Mouse (Mus musculus) yolk sac, embryonic 10.5 days (tissue): ENCODE measurements at regions not wholly inside any gene's neighbourhood (a gene's known extent, or its start where the extent isn't known, plus 50 kb on each side); places are given as distances from the start of the nearest gene placed in this dataset.
"Not testable (repeated sequence)": the region's sequence is repeated elsewhere in the genome, so short reads cannot be mapped to it uniquely, and the experiment has no call there.

ENCODE experiments used
- DNase-seq: peaks from one replicate; pipeline ENCODE4 v3.0.0-alpha.2; 2017; ENCODE audit warnings: low spot score

DNA sequence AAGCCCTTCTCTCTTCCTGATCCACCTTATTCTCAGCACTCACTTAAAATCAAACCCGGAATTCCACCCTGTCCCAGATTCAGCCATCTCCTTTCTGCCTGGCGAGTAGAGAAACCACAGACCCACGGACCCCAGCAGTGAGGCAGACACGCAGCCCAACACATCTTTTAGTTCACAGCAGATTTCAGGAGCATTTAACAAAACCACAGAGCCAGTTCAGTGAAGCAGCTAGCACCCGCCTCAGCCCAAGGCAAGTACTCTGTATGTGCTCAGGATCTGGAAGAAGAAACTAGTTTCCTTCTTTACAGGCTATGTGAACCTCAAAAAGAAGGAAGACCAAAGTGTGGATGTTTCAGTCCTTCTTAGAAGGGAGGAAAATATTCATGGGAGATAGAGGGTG is 560.6 kb downstream of the Nyap2 start:
- no peak for DNase-seq

DNA sequence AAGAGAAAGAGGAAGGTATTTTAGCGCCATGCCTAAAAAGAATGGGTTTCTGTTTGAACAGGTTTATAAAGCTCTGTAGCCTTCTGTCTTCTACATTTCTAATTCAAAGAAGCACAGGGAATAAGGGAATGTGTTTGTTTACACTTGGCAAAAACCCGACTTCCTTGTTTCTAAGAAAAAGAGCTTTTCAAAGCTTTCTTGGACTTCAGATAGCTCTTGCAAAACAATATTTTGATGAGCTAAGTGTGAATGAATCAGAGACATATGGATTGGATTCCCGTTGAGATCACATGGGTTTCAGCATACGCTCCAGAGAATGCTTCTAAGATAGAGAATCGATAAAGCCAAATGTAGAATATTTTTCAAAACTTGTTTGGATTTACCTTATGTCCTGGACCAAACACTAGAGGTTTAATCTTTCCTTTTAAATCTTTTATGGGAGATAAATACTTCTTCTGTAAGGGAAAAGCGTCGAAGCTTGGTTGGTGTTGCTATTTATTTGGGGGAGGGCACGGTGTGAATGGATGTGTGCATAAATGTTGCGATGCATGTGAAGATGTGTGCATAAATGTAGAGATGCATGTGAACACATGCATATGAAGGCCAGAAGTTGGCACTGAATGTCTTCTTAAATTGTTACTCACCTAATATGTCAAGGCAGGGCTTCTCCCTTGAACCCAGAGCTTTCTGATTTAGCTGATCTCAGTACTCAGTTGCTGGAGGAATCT is 576.4 kb downstream of the Nyap2 start:
- no peak for DNase-seq

DNA sequence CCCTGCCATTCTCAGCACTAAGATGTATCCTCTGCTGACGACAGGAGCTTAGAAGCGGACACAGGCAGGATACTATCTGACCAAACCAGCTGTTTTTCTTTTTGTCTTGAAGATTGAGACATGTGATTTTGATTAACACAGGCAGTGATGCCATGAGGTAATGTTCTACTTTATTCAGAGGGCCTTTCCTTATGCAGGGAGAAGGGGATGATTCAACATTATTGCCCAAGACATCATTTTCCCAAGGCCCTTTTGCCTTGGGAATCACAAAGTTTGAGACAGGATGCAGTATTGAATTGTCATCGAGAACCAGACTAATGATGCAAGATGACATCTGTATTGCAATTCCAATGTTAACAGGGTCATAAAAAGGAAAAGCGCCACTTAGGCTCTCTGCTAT is 571.7 kb upstream of the Gm9747 start:
- no peak for DNase-seq

DNA sequence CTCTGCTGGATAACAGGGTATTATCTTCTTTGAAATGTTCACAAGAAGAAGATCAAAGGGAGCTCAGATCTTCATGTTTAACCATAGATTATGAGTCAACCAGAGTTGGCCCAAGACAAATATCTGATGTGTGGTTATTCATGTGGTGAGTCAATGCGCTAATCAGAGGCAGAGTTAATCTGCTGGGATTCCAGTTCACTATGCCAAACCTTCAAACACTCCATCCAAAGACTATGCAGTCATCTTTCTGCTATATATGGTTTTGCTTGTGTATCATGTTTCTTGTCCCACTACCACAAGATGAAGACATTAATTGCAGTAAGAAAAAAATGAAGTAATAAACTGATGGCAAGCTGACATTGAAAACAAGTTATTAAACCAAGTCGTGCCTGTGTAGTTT is 561.8 kb upstream of the Gm9747 start:
- no peak for DNase-seq

DNA sequence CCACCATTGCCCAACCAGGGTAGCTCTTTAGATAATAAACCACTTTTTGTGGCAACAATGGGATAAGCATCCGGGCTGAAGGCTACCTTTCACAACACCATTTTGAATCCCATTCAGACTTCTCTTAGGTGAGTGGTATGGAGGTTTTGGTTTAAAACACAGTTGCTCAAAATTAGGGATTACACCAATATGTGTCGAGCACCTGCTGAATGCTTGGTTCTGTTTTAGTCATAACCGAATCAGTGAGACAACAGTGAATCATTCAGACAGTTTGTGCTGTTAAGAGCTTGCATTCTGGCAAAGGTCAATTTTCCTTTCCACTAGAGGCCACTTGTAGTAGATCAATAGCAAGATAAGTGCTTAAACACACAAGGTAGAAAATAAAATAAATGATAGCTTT is 561.2 kb upstream of the Gm9747 start:
- no peak for DNase-seq

DNA sequence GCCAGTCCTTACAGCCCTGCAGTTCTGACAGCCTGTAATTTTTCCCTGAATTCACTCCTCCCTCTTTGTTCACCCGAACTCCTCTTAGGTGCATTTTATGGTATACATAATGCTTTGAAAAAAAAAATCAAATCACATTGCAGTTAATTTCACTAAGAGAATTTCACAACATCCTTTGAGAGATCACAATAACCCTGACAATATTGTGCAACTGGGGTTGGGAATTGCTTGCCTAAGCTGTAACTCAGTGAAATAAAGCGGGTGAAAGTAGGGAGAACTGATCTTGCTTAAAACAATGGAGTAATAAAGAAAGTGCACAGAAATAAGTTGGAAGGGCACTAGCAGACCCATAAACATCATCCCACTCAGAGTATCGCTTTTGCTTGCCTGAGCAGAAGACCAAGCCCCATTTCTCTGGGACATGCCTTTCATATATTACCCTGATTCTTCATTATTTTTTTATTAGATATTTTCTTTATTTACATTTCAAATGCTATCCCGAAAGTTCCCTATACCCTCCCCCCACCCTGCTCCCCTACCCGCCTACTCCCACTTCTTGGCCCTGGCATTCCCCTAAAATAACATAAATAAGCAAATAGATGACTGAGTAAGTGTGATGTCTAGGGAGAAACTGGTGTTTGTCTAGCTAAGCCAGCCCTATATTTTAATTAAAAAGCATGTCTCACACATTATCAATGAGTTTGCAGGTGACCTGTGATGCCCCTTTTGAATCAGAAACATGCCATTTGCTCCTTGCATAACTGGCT is 557.2 kb upstream of the Gm9747 start:
- DNase-seq: no peak

DNA sequence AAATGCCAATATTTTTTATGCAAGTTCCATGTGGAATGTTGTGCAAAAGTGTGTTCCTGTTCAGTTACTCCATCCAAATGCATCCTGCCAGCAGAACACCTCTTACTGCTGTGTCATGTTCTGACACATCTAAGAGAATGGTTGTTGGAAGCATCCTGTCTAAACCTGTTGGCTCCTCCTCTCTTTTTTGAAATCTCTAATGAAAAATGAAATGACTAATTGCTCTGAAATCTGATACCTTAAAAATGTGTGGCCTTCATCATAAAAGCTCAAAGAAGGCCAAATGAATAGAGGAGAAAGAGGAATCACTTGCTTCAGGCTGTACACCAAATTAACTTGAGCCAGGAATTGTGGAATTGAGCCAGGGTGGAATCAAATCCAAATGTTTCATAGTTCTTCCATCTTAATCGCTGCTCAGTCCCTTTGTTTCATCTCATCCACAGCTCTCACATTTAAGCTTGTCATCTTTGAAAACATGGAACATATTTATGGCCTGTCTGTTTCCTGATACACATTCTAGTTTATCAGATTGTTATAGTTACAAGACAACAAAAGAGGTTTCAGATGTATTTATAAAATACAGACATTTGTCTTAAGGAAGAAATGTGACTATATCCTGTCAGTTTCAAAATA is 555.0 kb upstream of the Gm9747 start:
- no peak for DNase-seq

- no peak for DNase-seq
Measured at GRCm38 (mm10) chr1:81696129-81696528, 536.8 kb upstream of the Gm9747 start.

GRCm38 (mm10) chr1:81709169-81709568 is 523.7 kb upstream of the Gm9747 start:
- DNase-seq: no peak

- no peak for DNase-seq
Measured at GRCm38 (mm10) chr1:81717091-81717490, 515.8 kb upstream of the Gm9747 start.

DNA sequence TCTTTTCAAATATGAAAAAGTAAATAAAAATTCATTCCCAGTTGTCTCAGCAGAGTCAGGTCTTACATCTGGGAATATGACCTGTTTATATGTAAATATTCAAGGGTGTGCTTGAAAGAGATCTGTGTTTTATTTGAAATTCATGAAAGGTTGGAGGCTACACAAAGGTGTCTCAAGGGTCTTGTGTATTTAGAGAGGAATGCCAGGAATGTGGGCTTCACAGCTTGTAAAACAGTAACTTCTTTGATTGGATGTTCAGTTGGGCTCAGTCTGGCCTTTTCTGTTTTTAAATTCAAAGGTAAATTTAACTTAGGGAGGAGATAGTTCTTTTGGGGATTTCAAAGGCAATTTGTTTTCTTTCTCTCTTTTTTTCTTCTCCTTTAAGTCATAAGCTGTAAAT is 514.7 kb upstream of the Gm9747 start:
- peak; percentile 11 for DNase-seq

- DNase-seq: no peak
Measured at GRCm38 (mm10) chr1:81724859-81725258, 508.1 kb upstream of the Gm9747 start.

- DNase-seq: no peak
Measured at GRCm38 (mm10) chr1:81726268-81727132, 506.4 kb upstream of the Gm9747 start.

DNA sequence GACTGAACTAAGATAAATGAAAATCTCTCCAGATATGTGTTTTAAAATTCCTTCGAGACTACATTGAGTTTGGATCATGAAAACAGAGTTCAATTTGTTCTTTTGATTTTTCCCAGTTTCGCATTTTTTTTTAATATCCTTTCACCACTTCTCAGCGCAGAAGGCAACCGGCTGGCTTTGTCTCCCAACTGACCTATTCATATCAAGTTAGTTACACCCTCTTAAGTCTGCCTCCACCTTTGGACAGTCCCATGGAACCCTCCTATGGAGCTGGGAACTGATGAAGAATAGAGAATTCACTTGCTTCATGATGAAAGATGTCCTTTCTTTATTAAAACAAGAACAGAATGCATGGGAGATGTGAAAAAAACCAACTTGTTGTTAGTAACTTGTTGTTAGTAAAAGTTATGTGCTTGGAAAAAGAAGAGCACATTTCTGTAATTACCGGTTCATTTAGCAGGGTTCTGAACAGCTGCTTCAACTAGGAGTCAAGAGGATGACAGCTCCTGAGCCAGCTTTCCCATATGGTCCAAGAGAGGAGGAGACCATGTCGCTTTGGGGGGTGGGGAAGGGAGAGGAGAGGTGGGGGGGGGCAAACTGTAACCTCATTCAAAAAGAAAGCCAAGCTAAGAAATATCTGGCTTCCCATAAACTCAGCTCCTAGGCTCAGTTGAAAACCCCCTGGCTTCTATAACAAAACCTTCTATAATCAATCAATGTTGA is 495.6 kb upstream of the Gm9747 start:
- DNase-seq: no peak

DNA sequence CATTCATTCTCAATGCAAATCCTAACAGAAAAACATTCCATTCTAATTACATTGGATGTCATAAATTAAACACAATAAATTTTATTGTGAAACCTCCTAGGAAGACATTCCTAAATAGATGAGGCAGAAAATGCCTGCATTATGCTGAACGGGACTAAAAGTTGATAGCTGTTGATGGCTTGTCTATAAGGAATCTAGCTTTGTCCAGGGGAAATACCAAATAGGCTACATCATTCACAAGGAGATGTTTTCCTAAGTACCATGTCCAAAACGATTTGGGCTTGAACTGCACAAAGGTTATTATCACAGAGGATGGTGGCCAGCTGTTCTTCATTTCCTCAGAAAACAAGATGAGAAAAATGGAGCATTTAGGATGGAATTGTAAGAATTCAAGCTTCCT is 494.5 kb upstream of the Gm9747 start:
- no peak for DNase-seq

- no peak for DNase-seq
Measured at GRCm38 (mm10) chr1:81739392-81739791, 493.5 kb upstream of the Gm9747 start.

DNA sequence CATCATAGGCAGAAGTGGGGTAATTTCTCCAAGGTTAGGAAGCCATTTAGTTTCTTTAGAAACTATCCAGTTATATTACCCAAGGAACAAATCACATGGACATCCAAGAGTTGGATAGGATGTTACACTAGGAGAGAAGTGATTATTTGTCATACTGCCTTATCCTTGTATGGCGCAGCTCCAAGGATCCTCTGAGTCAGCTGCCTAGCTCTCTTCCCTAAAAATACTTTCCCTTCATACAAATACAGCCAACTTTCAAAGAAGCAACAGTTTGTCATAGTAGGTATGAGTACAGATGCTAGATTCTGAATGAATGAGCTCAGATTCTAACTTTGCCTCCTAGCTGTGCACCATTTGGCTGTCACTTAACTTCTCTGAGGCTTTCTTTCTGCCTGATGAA is 492.9 kb upstream of the Gm9747 start:
- DNase-seq: no peak

DNA sequence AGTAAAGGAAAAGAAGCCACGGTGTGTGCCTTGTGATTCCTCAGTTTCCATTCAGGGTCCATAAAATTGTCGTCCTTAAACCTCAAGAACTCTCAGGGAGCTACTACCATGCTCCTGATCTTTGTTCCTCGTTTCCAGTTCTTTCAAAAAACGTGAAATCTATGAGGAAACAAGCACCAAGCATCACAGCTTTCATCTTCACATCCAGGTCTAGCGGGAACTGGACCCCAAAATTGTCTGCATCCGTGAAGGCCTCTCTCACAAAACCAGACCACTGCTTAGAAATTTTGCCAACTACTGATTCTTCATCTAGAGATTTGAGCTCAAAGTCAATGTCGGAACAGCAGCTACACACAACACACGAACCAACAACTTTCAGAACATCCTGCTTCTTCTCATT is 491.0 kb upstream of the Gm9747 start:
- not testable (repeated sequence) for DNase-seq

- no peak for DNase-seq
Measured at GRCm38 (mm10) chr1:81744524-81744923, 488.4 kb upstream of the Gm9747 start.

DNA sequence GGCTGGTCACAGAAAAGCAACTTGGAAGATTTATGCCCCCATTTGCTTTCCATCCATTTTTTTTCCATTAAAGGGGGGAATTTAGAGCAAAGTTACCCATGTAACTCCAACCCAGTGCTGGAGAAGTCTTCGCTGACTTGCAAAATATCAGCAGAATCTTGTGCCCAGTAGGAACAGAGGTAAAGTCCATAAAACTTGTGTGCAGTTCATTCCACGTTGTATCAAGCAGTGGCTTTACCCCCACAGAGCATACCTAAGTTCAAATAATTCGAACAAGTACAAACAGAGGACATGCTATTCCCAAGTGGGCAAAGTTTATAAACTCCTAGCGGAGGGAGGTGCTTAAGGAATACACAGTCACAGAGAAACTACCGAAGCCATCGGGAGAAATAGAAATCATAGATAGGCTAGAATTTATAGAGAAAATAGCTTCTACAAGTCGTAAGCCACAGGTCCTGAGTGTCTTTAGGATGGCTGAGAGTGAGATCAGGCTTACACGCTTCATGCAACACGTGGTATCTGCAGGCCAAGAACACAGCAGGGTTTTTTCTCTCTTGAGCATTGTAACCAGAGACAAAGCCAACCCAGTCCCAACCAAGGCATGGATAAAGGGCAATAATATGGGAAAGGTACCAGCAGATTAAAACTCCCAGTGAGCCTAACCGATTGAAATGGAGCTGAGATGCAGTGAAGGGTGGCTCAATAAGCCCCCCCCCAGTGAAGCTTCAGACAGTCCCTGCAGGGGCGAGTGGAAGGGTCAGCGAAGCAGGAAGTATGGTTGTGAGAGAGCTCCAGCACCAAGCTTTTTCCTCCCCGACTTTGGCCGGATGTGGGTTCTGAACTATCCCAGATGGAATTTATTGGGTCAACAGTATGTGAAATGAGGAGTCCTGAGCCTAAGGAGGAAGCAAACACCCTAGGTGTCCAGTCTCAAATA is 487.6 kb upstream of the Gm9747 start:
- no peak for DNase-seq
